8 mouse cellular contexts compared by ENCODE assay signal in genomic region chr13:56615864-56616263, GRCm38 (mm10). TPM values are rescaled to one million over a fixed set of nuclear protein-coding genes. Genes with fewer than 3 reads are reported as not detected.
DNase-seq lines count a peak whose midpoint lies in the region; ATAC-seq lines count a peak whose summit lies in the region.

No protein-coding gene starts in this region.

- H3K27me3 ChIP-seq in embryonic facial prominence, embryonic 10.5 days (replicated peaks; ENCODE audit: low read depth, poor library complexity, severe bottlenecking) = peaks cover 11% of the 10 kb centered on the region; the same call in 1 of the 2 replicates
- no peaks in the 10 kb centered on the region for H3K27me3 ChIP-seq in heart, embryonic 11.5 days (ENCODE audit: control insufficient read depth, insufficient read depth, low read length)

- no peaks in the 10 kb centered on the region for H3K9me3 ChIP-seq in embryonic facial prominence, embryonic 10.5 days
- no peaks in the 10 kb centered on the region for H3K9me3 ChIP-seq in heart, embryonic 11.5 days (replicated peaks; ENCODE audit: control insufficient read depth, low read length)

- H3K27ac ChIP-seq in embryonic facial prominence, embryonic 10.5 days (replicated peaks) = peak overlapping the region; percentile 60; the same call in 1 of the 2 replicates
- H3K27ac ChIP-seq in heart, embryonic 11.5 days (ENCODE audit: low read depth, low read length) = no peak overlapping the region

- H3K36me3 ChIP-seq in embryonic facial prominence, embryonic 10.5 days (replicated peaks) = peaks cover 60% of the 10 kb centered on the region
- no peaks in the 10 kb centered on the region for H3K36me3 ChIP-seq in heart, embryonic 11.5 days (ENCODE audit: control insufficient read depth, insufficient read depth, low read length)

- H3K4me1 ChIP-seq in embryonic facial prominence, embryonic 10.5 days = peaks cover 84% of the 10 kb centered on the region
- peaks cover 25% of the 10 kb centered on the region for H3K4me1 ChIP-seq in heart, embryonic 11.5 days (ENCODE audit: control insufficient read depth, insufficient read depth, low read length)

- 88% methylated on average over 9 of the region's 9 CpGs for WGBS in embryonic facial prominence, embryonic 10.5 days
- WGBS in heart, embryonic 11.5 days (ENCODE audit: insufficient replicate concordance) = 76% methylated on average over 9 of the region's 9 CpGs

- intact Hi-C loops in left cerebral cortex, postnatal 4 days (cut with DNase I) = no loop called here
- intact Hi-C loops in left cerebral cortex, postnatal 25 days (cut with DNase I) = no loop called here

- H3K4me3 ChIP-seq in embryonic facial prominence, embryonic 10.5 days = no peak overlapping the region
- H3K4me3 ChIP-seq in heart, embryonic 11.5 days (ENCODE audit: low read depth, low read length) = no peak overlapping the region

- no peak for ATAC-seq in CD4-positive, CD25-positive, alpha-beta regulatory T cell, adult 4 months
- 0 out of 2 replicates have a peak, but pooled peaks have one; percentile 12 for ATAC-seq in megakaryocyte progenitor cell, adult 5-6 weeks (replicated peaks; ENCODE audit: poor library complexity)
- ATAC-seq in heart, embryonic 11.5 days (replicated peaks; ENCODE audit: insufficient number of reproducible peaks, low FRiP score, low TSS enrichment) = no peak
- no peak for ATAC-seq in activated CD4-positive, CD25-positive, alpha-beta regulatory T cell, adult 4 months

- DNase-seq in CD4-positive, CD25-positive, alpha-beta regulatory T cell, adult 2 months (ENCODE audit: low read depth, low spot score) = peak; percentile 7
- DNase-seq in left cerebral cortex, postnatal 4 days = peak; percentile 77
- DNase-seq in left cerebral cortex, postnatal 25 days (ENCODE audit: low spot score in 2 of 2) = no peak
- no peak for DNase-seq in embryonic facial prominence, embryonic 10.5 days (ENCODE audit: low spot score)

- H3K9ac ChIP-seq in heart, embryonic 11.5 days (ENCODE audit: low read depth, low read length) = no peak overlapping the region

- no peak overlapping the region for H3K4me2 ChIP-seq in heart, embryonic 11.5 days

RNA-seq across cellular contexts. Expression of gene Tgfbi, which starts 6.5 kb away (rescaled TPM):
- polyA plus RNA-seq in CD4-positive, CD25-positive, alpha-beta regulatory T cell, adult 4 months (2017; shearing (Covaris generic)) = under 1 TPM; 0.40 to 0.75 TPM
- total RNA-seq in left cerebral cortex, postnatal 4 days (2021) = 1 to 10 TPM; 4.1 to 4.2 TPM
- 1 to 10 TPM; 3.8 to 4.1 TPM for total RNA-seq in left cerebral cortex, postnatal 25 days (2021)
- 50.1 and 65.4 TPM in 2 replicates for polyA plus RNA-seq in embryonic facial prominence, embryonic 10.5 days (2016; fragmentation: Nextera tagmentation; extraction: Ambion mirVana)
- 8.4 and 10.1 TPM in 2 replicates for total RNA-seq in megakaryocyte progenitor cell, adult 5-6 weeks (2015)
- total RNA-seq in megakaryocyte progenitor cell, adult 5-6 weeks (2017) = 15.4 and 15.7 TPM in 2 replicates
- 65.0 and 94.5 TPM in 2 replicates for polyA plus RNA-seq in heart, embryonic 11.5 days (2014; fragmentation: Nextera tagmentation; extraction: Ambion mirVana)
- under 1 TPM; 0.28 to 0.44 TPM for polyA plus RNA-seq in activated CD4-positive, CD25-positive, alpha-beta regulatory T cell, adult 4 months (2017; shearing (Covaris generic))

Comparison
In these comparisons a context has a peak if more than half of its experiments do, and no peak if none do; other contexts are left out.
1. DNase-seq: peak in CD4-positive, CD25-positive, alpha-beta regulatory T cell, adult 2 months (single experiment) and left cerebral cortex, postnatal 4 days (single experiment); none in left cerebral cortex, postnatal 25 days (0 of 2) and embryonic facial prominence, embryonic 10.5 days (single experiment).
2. RNA of gene Tgfbi, which starts 6.5 kb away (polyA plus RNA-seq): 50.1 to 65.4 TPM in embryonic facial prominence, embryonic 10.5 days and 65.0 to 94.5 TPM in heart, embryonic 11.5 days; 0.40 to 0.75 TPM in CD4-positive, CD25-positive, alpha-beta regulatory T cell, adult 4 months and 0.28 to 0.44 TPM in activated CD4-positive, CD25-positive, alpha-beta regulatory T cell, adult 4 months; every median in the first group is over 10 times any median in the second.